Mouse (Mus musculus): ENCODE measurements around the gene Gm20509. TPM values are rescaled to one million over a fixed set of nuclear protein-coding genes. Genes with fewer than 3 reads are reported as not detected.
"Not testable (repeated sequence)": the region's sequence is repeated elsewhere in the genome, so short reads cannot be mapped to it uniquely, and the experiment has no call there.

Gene Gm20509
- total and polyA plus RNA-seq, 2 experiments from 2014 or later: not detected

DNA sequence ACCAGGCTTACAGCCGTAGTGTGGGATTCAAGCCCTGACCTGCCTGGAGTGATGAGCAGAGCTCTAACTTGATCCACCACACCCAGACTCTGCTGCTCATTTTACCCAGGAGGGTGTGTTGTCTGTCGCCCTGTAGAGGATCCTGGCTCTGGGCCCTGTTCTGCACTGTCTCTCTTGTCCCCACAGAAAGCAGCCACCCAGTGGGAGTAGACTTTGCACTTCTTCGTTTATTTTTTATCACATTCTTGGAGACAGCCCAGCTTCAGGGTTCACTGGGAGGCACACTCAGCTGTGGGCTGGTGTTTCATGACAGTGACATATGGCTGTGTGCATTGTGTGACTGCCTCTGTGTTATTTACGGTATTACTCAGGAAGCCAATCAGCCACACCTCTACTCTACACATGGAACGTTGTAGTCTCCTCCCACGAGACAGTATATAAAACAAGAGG lies 34.0 kb upstream of the Gm20509 start:
- TF ChIP-seq CTCF (IDR thresholded peaks at IDR 0.05; ENCODE audit: low read depth) (no peak), EP300 (IDR thresholded peaks at IDR 0.05; ENCODE audit: low read depth) (no peak)
- Histone ChIP-seq H3K9me3 (replicated peaks; ENCODE audit: control insufficient read depth, low read length) (no peaks in the 10 kb centered on the region), H3K4me1 (ENCODE audit: control insufficient read depth, insufficient read depth) (peaks cover 9% of the 10 kb centered on the region), H3K36me3 (replicated peaks; ENCODE audit: control insufficient read depth, insufficient read depth, low read length) (no peaks in the 10 kb centered on the region), H3K4me2 (ENCODE audit: low read depth, low read length) (no peak overlapping the region), H3K4me3 (ENCODE audit: low read depth, low read length) (no peak overlapping the region), H3K9ac (replicated peaks; ENCODE audit: low read depth, low read length) (no peak overlapping the region), H3K27ac (ENCODE audit: low read depth) (peak overlapping the region; percentile 33), H3K27me3 (ENCODE audit: control insufficient read depth, insufficient read depth, low read length) (no peaks in the 10 kb centered on the region)
- DNase-seq (ENCODE audit: low spot score): no peak
- ATAC-seq (ENCODE audit: insufficient read depth, low read depth): peak; percentile 56
- 26% methylated on average over 6 of the region's 6 CpGs for WGBS

DNA sequence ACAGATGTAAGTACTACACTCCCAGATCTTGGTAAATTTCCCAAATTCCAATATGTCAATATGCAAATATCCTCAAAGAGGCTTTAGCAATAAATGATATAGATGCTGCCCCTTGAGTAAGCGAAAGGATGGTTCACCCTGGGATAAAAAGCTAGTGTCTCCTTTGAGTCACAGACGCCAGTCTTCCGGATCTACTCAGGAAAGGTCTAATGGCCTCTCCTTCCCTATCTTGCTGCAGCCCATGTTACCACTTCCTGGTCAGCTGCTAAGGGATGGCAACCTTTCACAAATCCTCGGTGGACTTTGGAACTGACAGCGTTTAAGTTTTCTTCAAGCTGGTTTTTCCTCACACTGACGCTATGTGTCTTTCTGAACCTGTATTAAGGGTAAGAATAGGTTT lies 33.6 kb upstream of the Gm20509 start:
- Histone ChIP-seq H3K4me1 (ENCODE audit: control insufficient read depth, insufficient read depth) (peaks cover 9% of the 10 kb centered on the region), H3K4me2 (ENCODE audit: low read depth, low read length) (no peak overlapping the region), H3K9me3 (replicated peaks; ENCODE audit: control insufficient read depth, low read length) (no peaks in the 10 kb centered on the region), H3K27me3 (ENCODE audit: control insufficient read depth, insufficient read depth, low read length) (no peaks in the 10 kb centered on the region), H3K27ac (ENCODE audit: low read depth) (peak overlapping the region; percentile 33), H3K4me3 (ENCODE audit: low read depth, low read length) (no peak overlapping the region), H3K9ac (replicated peaks; ENCODE audit: low read depth, low read length) (no peak overlapping the region), H3K36me3 (replicated peaks; ENCODE audit: control insufficient read depth, insufficient read depth, low read length) (no peaks in the 10 kb centered on the region)
- WGBS: 59% methylated on average over 6 of the region's 6 CpGs
- DNase-seq (ENCODE audit: low spot score) (no peak), ATAC-seq (ENCODE audit: insufficient read depth, low read depth) (no peak)
- no peak for TF ChIP-seq CTCF (IDR thresholded peaks at IDR 0.05; ENCODE audit: low read depth)
- TF ChIP-seq EP300 (IDR thresholded peaks at IDR 0.05; ENCODE audit: low read depth): no peak

DNA sequence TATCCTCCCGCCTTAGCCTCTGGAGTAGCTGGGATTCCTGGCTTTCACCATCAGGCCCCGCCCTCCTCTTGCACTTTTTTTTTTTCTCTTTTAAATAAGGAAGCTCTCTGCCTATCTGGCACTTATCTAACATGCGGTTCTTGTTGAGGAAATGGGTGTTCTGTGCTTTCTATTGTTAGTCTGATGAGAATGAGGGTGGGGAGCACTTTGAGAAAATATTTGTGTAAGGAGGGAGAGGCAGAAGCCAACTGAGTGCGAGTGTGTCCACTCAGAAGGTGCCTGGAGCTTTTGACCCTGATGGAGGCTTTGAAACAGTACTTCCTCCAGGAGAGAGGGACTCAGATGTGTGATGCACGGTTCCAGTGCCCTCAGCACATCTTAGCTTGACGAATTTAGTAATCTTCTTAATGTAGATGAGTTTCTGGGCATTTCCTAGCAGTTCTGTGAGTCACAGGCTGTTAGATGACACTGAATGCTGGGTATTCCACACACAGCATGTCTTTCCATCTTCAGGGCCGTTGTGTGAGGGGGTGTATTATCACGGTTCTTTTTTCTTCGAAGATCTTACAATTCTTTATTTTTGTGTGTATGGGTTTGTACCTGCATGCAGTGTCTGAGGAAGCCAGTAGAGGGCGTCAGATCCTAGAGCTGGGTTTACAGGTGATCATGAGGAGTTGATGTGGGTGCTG lies 31.2 kb upstream of the Gm20509 start:
- Histone ChIP-seq H3K9me3 (replicated peaks; ENCODE audit: control insufficient read depth, low read length) (no peaks in the 10 kb centered on the region), H3K4me2 (ENCODE audit: low read depth, low read length) (no peak overlapping the region), H3K27ac (ENCODE audit: low read depth) (0 out of 2 replicates have a peak overlapping the region, but pooled peaks have one; percentile 0), H3K9ac (replicated peaks; ENCODE audit: low read depth, low read length) (no peak overlapping the region), H3K4me3 (ENCODE audit: low read depth, low read length) (no peak overlapping the region), H3K27me3 (ENCODE audit: control insufficient read depth, insufficient read depth, low read length) (no peaks in the 10 kb centered on the region), H3K4me1 (ENCODE audit: control insufficient read depth, insufficient read depth) (peaks cover 9% of the 10 kb centered on the region), H3K36me3 (replicated peaks; ENCODE audit: control insufficient read depth, insufficient read depth, low read length) (no peaks in the 10 kb centered on the region)
- ATAC-seq (ENCODE audit: insufficient read depth, low read depth): peak; percentile 24; the same call in 1 of the 2 replicates
- 51% methylated on average over 10 of the region's 10 CpGs for WGBS
- TF ChIP-seq EP300 (IDR thresholded peaks at IDR 0.05; ENCODE audit: low read depth): no peak
- peak; percentile 55 for DNase-seq (ENCODE audit: low spot score)

DNA sequence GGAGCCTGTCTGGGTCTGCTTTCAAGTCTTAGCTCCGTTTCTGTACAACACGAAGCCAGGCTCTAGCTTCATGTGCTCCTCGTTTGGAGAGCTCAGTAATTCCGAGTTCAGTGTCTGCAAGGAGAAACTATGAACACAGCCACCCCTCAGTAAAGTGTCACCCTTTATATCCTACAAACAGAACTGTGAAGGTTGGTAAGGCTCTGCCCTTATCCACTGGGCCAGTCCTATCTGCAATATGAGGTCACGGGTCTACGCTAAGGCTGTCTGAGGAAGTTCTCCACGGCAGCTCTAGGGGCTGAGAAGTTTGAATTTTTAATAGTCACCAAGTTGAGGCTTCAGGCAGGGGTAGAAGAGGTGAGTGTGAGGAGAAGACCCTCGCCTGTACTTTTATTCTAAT lies 29.8 kb upstream of the Gm20509 start:
- 68% methylated on average over 8 of the region's 8 CpGs for WGBS
- Histone ChIP-seq H3K4me2 (ENCODE audit: low read depth, low read length) (no peak overlapping the region), H3K27ac (ENCODE audit: low read depth) (peak overlapping the region; percentile 15; the same call in 1 of the 2 replicates), H3K9me3 (replicated peaks; ENCODE audit: control insufficient read depth, low read length) (no peaks in the 10 kb centered on the region), H3K4me1 (ENCODE audit: control insufficient read depth, insufficient read depth) (peaks cover 9% of the 10 kb centered on the region), H3K27me3 (ENCODE audit: control insufficient read depth, insufficient read depth, low read length) (no peaks in the 10 kb centered on the region), H3K36me3 (replicated peaks; ENCODE audit: control insufficient read depth, insufficient read depth, low read length) (no peaks in the 10 kb centered on the region), H3K4me3 (ENCODE audit: low read depth, low read length) (no peak overlapping the region), H3K9ac (replicated peaks; ENCODE audit: low read depth, low read length) (no peak overlapping the region)
- DNase-seq (ENCODE audit: low spot score): no peak
- no peak for ATAC-seq (ENCODE audit: insufficient read depth, low read depth)
- no peak for TF ChIP-seq EP300 (IDR thresholded peaks at IDR 0.05; ENCODE audit: low read depth)
- TF ChIP-seq CTCF (IDR thresholded peaks at IDR 0.05; ENCODE audit: low read depth): no peak

- H3K4me2 ChIP-seq (ENCODE audit: low read depth, low read length): no peak overlapping the region; the same call in 1 of the 2 replicates
- no peaks in the 10 kb centered on the region for H3K9me3 ChIP-seq (replicated peaks; ENCODE audit: control insufficient read depth, low read length)
- H3K36me3 ChIP-seq (replicated peaks; ENCODE audit: control insufficient read depth, insufficient read depth, low read length): no peaks in the 10 kb centered on the region
- H3K27me3 ChIP-seq (ENCODE audit: control insufficient read depth, insufficient read depth, low read length): no peaks in the 10 kb centered on the region
- no peak overlapping the region for H3K9ac ChIP-seq (replicated peaks; ENCODE audit: low read depth, low read length)
- 89% methylated on average over 5 of the region's 5 CpGs for WGBS
- no peak overlapping the region for H3K4me3 ChIP-seq (ENCODE audit: low read depth, low read length)
- TF ChIP-seq EP300 (IDR thresholded peaks at IDR 0.05; ENCODE audit: low read depth) (no peak), CTCF (IDR thresholded peaks at IDR 0.05; ENCODE audit: low read depth) (no peak)
- DNase-seq (ENCODE audit: low spot score) (no peak), ATAC-seq (ENCODE audit: insufficient read depth, low read depth) (no peak)
- peak overlapping the region; percentile 15; the same call in 1 of the 2 replicates for H3K27ac ChIP-seq (ENCODE audit: low read depth)
- peaks cover 3% of the 10 kb centered on the region; the same call in 1 of the 2 replicates for H3K4me1 ChIP-seq (ENCODE audit: control insufficient read depth, insufficient read depth)
Measured at GRCm38 (mm10) chr9:73073169-73073568, 29.1 kb upstream of the Gm20509 start.

DNA sequence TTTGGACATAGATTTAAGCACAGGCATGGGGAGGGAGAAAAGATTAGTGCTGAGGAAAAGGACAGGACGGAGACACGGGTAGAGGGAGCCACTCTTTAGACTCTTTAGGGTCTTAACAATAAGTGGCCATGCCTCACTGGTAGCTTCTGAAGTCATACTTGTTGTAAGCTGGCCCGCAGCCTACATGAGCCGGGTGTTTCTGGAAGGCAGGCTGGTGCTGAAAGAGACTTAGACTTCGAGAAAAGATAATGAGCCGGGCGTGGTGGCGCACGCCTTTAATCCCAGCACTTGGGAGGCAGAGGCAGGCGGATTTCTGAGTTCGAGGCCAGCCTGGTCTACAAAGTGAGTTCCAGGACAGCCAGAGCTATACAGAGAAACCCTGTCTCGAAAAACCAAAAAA lies 22.9 kb upstream of the Gm20509 start:
- H3K9ac ChIP-seq (replicated peaks; ENCODE audit: low read depth, low read length); H3K4me1 ChIP-seq (ENCODE audit: control insufficient read depth, insufficient read depth); H3K27me3 ChIP-seq (ENCODE audit: control insufficient read depth, insufficient read depth, low read length); H3K4me3 ChIP-seq (ENCODE audit: low read depth, low read length); ATAC-seq (ENCODE audit: insufficient read depth, low read depth); H3K4me2 ChIP-seq (ENCODE audit: low read depth, low read length); H3K27ac ChIP-seq (ENCODE audit: low read depth); H3K9me3 ChIP-seq (replicated peaks; ENCODE audit: control insufficient read depth, low read length); H3K36me3 ChIP-seq (replicated peaks; ENCODE audit: control insufficient read depth, insufficient read depth, low read length); DNase-seq (ENCODE audit: low spot score): not testable (repeated sequence)
- 74% methylated on average over 10 of the region's 12 CpGs for WGBS

Data from heart, postnatal 0 days (tissue).